Mouse (Mus musculus) adrenal gland, adult 8-10 months (tissue): ENCODE data around the gene Flad1. TPM values are rescaled to one million over a fixed set of nuclear protein-coding genes. Genes with fewer than 3 reads are reported as not detected.

Experiments
- DNase-seq: peaks from one replicate; pipeline ENCODE4 v3.0.0; 2022
- total RNA-seq, 4 experiments: library from RNA; stranded (reverse); gene quantifications; 2 replicates each; pipeline ENCODE4 v1.2.4; 2022

The Flad1 gene
- total RNA-seq, 4 experiments from 2014 or later, result 25.7 to 39.9 (median 33.0) TPM

DNA sequence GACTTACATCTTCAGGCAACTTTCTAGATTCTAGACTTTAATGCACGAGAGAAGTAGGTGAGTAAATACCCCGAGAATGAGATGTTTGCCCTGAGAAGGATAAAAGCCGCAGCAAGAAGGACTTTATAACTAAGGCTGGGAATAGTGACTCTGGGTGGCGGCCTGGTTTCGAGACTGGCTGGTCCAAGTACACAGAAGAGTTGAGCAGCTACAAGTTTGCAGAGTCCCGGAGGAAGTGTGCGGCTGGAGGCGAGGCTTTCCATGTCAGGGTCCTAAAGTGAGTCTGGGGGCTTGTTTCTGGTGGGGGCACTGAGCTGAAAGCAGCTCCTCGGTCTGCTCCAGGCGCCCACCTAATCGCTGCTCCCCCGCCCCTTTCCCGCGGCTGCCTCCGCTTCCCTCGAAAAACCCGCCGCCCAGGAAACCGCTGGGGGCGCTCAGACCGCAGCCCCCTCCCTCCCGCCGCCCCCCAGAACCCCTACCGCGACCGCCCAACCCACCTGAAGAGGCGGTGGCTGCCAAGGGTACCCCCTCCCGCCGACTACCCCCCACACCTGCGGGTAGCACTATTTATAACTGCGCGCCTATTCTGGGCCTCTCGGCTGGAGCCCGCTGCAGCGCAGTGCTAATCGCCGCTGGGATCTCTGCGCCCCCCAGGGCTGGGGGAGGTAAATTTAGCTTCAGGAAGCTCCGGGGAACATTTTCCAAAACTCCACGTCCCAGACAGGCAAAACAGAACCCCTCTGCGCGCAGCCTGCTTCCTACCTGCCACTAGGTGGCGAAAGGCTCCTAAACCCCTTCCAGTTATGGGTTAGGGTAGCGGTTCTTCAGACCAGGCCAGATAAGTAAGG, 15.6 kb downstream of the Flad1 start:
- no peak for DNase-seq

DNA sequence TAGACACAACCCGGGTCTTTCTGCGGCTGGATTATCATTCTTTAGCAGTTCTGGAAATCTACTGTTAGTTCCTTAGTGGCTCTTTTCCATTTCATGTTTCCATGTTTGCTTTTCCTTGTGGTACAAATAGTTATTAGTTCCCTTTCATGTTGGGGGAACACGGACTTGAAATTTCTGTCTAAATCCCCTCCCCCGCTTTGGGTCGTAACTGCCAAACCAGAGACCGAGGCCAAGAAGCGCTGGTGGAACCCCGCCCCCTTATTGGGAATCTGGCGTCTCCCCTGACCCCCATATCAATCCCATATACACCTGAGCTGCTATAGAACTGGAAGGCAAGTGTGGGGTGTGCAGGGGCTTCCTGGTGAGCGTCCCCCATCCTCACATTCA, 16.3 kb downstream of the Flad1 start:
- no peak for DNase-seq

DNA sequence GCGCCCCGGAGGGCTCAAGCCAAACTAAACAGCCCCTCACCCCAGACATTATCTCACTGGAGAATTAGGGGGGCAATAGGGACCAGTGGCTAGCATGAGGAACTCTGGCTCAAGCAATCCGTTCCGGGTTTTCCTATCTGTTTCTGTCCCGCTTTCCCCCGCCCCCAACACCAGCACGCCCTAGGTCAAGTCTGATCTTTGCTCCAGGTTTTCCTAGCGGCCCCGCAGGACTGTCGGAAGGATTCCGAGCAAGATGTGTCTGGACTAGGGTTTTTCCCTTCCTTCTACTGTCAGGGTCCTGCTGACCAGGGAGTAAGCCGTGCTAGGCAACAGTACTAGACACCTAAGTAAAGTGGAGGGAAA, 16.8 kb downstream of the Flad1 start:
- DNase-seq, result peak; percentile 87

DNA sequence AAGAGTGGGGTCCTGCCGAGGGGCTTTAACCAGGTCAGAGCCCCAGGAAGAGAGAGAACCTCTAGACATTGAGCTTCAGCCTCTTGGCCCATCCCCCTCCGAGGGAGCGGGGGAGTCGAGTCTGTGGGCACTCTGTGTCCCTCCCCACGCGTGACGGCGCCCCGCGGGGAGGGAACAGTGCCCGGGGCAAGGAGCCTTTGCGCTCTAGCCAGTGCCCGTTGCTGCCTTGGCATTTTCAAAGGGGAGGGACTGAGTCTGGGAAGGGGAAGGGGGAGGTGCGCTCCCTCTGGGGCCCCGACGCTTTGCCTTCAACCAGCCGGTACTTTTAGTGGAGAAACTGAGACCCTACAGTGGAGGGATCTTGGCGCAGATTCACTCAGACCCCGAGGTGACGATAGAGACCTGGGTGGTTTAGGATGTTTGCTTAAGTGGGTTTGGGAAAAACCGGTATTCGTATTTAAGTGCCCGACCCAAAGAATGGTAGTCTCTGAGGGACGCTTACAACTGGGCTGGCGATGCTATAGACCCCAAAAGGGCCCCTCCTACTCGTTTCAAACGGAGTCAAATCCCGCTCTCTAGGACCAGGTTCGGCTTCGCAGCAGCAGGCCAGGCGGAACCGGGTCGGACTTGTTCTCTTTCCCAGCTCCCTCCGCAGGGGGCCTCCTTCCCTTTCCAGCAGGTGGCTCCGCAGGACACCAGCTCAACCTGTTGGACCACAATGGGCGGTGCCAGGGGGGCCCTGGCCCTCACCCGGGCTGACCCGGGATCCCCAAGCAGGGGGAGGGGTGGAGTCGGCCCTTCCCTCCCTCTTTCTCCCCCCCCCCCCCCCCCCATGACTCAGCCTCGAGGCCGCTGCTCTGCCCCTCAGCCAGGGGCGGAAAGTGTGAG, 17.4 kb downstream of the Flad1 start, which contains the start of gene Zbtb7b:
Zbtb7b (minus strand) TSS at position 771 of the 888 bp plus-strand sequence.
- DNase-seq, result peak; percentile 87

DNA sequence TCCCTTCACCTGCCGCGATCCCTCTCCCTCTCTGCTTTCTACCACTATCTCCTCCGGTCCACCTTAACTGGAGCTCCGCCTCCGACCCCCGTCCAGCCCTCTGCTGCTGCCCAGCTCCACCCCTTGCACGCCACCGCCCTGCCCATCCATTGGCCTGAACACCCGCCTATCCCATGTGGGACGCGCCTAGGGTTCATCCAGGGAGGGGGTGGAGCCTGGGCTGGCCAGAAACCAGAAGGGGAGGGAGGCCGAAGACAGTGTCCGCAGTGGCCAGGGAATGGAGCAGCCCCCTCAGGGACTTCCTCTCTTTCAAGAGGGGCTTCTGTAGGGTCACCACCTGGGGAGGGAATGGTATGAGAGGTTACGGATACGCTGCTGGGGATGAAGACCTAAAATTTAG, 18.1 kb downstream of the Flad1 start:
- DNase-seq, result peak; percentile 99

DNA sequence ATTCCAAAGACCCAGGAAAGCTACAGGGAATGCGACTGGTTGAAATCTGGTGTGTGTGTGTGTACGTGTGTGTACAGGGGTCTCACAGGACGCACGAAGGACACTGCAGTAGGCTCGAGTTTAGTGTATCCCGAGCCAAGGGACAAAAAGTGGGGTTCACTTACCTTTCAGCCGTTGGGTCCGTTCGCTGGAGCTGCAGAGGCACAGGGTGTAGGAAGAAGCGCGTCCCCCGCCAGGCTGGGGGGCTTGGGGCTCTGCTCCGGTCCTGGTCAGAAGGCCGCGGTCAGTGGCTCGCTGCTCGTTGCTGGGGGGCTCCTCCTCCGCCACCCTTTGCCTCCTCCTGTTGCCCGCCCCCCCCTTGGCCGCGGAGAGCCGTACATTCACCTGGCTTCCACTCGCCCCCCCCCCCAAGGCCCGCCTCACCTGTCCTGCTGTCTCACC, 18.8 kb downstream of the Flad1 start:
- no peak for DNase-seq

DNA sequence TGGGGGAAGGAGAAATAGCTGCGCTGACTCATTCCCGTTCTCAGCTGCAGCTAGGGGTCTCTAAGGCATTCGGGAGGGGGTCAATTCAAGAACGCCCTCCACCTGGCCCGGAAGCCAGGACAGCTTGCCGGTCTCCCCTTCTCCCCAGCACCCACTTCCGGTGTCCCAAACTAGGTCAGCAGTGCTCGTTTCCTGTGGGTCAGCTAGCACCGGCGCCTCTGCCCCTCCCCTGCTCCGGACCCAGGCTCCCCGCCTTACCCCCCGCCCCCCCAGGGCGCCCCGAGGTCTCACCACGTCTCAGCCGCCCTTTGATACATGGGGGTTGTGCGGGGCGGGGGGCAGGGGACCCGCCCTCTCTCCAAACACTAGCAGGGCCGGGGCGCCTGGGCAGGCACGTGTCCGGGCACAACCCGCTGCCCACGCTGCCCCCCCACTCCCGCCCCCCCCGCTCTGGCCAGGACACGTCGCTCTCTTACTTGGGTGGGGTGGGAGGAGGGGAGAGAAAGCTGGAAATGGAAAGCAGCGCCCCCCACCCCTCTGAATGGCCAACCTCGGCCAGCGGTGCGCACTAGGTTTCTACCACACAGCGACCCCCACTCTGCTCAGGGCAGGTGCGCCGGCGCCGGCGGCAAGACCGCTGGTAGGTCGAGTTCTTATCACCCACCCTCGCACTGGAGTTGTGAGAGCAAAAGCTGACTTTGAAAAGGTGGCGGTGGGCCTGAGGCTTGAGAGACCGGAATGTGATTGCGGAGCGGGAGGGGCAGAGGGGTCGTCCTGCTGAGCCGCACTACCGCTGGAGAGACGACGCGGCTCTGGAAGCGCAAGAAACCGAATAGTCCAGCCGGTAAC, 19.8 kb downstream of the Flad1 start:
- peak; percentile 80 for DNase-seq

DNA sequence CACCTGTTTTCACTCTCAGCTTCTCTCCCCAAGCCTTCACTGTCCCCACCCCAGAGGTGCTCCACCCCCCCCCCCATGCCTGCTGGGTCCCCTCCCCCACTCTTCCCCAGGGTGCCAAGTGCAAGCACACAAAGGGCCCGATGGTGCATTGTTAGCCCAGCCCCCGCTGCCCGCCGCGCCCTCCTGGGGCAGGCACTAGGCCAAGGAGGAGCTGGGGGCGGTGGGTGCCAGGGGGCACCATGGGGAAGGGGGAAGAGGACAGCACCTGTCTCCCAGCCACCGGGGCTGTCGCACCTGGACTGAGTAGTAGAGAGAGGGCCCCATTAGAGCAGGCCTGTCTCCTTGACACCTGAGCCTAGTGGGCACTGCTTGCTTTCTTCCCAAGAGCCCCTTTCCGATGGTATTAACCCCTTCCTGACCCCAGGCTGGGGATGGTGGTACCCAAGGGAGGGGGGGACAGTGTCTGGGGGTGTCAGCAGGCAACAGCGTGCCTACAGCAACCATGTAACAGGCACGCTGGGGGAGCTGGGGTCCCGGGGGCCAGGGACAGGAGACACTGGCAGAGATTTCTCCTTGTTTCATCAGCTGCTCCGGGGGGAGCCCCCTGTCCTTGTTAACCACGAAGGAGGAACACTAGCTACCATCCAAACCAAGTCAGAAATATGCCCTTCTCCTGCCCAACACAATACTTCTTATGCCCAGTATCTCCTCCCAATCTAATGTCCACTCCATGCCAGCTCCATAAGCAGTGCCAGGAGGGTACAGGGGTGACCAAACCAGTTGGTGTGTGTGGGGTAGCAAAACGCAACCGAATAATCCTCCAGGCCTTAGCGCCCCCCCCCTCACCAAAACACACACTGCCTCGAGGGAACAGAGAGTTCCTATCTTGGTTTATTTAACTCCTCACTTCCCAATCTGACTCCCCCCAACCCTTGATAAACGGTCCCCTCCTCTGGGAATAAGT, 20.7 kb downstream of the Flad1 start:
- DNase-seq, result no peak

DNA sequence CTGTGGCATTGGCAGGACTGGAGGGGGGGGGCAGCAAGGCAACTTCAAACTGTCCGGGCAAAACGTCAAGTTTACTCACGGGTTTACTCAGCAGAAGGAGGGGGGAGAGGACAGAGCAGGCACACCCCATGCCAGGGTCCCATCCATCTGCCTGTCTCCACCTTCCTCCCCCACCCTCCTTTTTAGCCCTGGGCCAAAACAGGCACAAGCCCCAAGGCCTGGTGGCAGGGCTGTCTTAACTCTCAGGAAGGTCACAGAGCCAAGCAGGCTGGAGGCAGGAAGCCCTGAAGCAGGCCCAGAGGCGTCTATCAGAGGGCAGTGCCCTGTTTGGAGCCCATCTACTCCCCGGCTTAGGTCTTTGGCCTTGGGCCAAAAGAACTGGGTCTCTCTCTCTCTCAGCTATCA, 21.6 kb downstream of the Flad1 start:
- DNase-seq, result peak; percentile 86

DNA sequence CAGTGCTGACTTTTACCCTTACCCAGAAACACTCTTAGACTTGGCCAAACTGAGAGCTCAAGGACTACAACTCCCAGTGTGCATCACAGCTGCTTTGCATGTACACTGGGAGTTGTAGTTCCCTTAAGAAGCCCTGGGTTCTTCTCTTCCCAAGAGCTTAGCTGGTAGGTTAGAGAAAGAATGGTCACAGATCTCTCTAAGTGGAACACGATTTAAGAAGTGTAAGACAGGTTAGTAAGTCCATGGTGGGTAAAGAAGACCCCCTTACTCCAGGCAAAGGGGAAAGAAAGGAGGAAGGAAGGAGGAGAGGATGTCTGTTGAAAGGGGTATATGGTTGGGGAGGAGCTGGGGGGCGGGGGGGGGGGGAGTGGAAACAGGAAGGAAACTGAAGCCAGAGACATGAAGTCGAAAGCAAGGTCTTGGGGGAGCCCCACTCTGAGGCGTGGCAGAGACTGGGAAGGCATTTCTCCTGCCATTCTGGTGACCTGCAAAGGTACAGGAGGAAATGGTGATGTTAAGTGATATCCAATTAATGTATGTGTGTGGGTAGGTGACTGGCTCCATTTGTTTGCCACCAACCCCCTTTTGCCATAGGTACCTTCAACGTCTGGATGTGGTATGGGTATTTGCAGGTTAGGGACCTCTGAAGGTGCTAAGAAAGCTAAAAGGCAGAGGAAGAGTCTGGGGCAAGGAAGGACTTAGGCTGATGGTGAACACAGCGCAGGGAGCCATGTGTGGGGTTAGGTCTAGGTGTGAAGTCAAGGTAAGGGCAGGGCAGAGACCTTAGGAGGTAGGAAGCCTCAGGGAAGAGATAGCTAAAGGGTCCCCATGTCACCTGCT, 22.5 kb downstream of the Flad1 start:
- no peak for DNase-seq

DNA sequence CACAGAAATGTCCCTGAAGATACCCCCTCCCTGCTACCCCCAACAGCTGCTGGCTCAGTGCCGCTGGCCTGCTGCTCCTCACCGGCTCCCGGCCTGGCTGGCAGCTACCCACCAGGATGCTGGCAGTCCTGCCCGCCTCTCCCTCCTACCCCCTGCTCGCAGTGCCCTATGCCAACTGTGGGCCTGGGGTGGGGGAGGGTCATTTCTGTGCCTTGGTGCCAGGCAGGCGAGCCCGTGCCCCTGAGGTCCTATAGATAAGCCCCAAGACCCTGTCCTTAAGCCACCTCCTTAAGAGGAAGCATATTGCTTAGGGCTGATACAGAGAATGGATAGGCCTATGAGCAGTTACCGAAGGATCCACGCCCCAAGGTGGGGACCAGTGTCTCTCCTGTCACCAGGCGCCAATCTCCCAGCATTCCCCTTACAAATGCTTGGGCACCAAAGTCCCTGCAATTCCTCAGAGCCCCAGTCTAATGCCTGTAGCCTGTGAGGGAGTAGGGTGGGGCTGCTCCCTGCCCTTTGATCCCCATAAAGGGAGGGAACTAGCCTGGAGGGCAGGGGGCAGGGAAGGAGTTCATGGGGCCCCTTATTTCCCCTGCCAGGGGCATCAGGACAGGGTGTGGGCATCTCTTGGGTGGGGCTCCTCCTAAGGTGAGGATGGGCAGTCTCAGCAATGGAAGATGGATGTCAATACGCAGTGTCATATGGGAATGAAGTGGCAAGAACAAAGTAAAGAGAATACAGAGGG, 23.4 kb downstream of the Flad1 start:
- no peak for DNase-seq

DNA sequence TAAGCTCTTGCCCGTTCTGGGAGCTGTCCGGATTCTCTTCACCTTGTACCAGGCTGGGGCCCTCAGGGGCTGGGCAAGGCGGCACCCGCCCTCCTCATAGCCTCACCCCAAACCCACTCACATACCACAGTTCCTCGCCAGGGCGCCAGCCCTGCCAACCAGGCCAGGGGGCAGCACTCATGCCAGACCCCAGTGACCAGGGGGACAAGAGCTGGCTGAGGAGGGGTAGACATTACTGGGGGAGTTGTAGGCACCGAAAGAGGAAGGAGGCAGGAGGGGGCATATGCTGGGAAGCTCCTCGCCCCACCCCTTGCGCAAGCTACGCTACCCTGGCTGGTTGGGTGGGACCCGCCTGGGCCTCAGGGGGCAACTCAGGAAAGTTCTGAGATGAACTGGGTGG, 24.0 kb downstream of the Flad1 start:
- no peak for DNase-seq

DNA sequence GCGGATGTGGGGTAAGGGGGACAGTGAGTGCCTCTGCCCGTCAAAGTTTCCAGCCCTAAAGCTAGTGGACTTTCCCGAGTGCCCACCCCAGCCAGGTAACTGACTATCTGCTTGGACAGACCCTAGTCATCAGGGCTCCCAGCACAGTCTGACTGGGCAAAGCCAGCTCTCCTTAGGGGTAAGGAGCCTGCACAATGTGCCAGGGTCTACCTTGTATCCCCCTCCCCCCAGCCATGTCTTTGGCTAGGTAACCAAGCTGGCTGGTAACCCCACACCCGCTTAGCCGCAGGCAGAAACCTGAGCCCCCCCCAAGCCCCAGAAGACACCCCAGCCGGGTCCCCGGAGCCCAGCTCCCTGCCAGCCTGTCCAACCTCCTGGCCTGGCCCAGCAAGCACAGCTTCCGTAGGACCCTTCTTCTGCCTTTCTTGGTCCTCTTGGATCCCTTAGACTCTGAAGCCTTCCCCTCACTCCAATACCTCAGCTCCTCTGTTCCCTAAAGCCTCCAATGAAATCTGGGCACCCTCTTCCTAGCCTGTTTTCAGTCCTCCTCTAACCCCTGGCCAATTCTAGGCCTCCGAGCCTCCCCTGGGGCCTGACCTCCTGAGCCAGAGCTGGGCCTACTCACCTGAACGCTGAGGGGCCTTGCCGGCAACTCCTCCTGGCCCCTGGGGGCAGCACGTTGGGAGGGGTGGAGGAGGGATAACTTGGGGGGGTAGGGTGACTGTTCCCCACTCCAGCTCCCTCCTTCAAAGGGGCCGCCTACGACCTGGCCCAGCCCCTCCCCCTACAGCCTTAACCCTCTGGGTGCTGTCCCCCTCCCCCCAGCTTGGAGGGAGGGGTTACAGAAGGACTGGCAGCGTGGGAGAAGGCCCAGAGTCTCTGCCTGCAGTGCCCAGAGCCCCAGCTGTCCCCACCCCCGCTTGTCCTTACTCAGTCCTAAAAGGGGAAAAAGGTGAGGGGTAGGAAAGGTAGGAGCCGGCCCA, 24.9 kb downstream of the Flad1 start:
- no peak for DNase-seq

DNA sequence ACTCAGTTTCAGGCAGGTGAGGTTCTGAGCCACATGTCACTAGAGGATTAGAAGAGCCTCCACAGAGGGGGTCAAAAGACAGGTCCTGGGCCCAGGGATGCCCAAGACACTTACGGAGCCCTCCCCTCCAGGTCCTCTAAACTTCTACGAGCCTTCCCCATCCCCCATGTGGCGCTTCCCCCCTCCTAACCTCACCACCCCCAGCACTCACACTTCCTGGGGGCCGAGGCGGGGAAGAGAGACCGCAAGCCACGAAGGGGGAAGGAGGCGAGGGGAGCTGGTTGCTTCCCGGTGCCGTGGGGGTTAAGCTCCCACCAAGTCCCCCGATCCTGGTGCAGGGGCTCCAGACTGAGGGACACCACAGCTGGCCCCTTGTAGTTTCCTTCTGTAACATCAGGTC, 26.2 kb downstream of the Flad1 start:
- no peak for DNase-seq

DNA sequence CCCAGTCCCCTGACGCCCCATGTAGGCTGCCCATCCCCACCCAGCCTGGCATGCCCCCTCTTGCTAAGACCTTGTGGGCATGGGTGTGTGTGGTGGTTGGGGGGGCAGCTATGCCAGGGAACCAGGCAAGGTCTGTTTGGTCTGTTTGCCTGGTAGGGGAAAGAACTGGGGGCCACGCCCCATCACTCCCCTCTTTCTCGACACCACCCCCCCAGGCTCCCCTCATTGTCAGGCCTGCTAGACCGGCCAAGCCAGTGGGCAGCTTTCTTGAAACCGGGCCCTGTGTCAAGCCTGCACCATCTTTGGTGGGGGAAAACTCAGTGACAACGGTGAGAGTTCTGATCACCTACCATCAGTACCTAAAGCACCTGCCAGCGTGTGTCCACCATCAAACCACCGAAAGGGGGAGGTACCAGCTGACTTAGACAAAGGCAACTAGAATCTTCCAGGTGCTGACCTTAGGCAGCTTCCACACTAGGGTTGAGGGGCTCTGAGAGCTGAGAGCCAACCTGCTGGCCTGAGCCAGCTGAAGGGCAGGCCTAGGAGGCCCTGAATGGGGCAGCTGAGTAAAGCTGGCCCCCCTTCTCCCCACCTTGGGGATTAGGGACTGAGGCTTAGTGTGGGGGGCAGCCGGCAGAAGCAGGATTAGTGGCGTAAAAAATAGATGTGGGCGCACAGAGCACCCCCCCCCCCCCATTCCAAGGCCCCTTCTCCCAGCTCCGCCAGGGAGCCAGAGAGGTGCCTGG, 27.2 kb downstream of the Flad1 start:
- no peak for DNase-seq

DNA sequence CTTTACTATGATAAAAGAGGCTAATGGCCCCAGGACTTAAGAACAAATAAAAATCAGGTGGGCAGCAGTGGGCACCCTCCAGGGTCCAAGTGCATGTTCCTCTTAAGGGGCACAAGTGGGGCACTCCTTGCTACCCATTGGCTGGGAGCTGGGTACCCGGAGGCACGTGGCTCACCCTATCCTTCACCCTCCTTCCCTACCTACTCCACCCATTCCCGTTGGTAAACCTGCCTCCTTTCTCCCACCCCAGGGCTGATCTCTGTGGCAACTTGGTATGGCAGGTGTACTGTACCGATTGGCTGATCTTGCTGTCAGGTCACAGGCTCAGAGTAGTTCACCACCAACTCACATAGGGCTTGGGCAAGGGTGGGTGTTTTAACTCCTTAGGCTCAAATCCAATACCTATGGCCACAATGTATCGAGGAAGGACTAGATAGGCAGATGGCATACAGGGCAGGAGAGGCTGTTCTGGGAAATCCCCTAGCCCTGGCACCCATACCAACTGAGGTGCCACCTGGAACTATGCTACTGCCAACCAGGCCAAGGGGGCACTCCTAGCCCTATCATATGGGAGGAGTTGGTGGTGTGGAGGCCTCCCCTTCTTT, 27.9 kb downstream of the Flad1 start:
- no peak for DNase-seq

DNA sequence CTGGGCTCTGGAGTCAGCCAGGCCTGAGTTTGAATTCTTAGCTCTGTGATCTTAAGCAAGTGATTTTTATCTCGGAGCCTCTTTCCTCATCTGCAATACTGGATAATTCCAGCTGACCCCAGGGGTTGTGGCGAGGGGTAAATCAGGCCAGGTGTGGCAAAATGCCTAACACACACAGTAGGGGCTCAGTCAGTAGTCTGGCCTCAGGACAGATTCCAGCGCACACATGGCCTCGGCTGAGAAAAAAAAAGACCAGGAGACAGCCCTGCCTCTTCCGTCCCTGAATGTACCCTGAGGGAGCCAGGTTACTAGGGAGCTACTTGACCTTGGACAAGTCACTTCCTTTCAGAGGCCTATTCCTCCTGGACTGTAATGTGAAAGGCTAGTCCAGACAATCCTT, 28.7 kb downstream of the Flad1 start:
- no peak for DNase-seq
